Mouse (Mus musculus) gastrocnemius, adult 18-20 months (tissue): Measurements from ENCODE around the gene Ntmt1. TPM values are rescaled to one million over a fixed set of nuclear protein-coding genes. Genes with fewer than 3 reads are reported as not detected.

Experiments
- DNase-seq: peaks from one replicate; pipeline ENCODE4 v3.0.0; 2021; ENCODE audit warnings: low spot score
- long read RNA-seq, 2 experiments: library from polyadenylated mRNA; stranded (forward); transcript quantifications; one replicate each; pipeline ENCODE4 v2.0.0; 2021
- total RNA-seq, 2 experiments: library from RNA; stranded (reverse); gene quantifications; 2 replicates each; pipeline ENCODE4 v1.2.3; 2021

Gene Ntmt1
- 10 to 100 TPM; 10.6 to 11.3 TPM for total RNA-seq
- long read RNA-seq, experiment 1, transcript Ntmt1-201 (4 exons, 1,387 nt), result major isoform, 20 of 27 reads
- long read RNA-seq, experiment 1, partial matches to known transcripts, result 1 of 27 reads
- long read RNA-seq, experiment 1, other reads (novel, unspliced or antisense), result 6 of 27 reads
- long read RNA-seq, experiment 2, transcript Ntmt1-201 (4 exons, 1,387 nt), result major isoform, 18 of 28 reads
- long read RNA-seq, experiment 2, partial matches to known transcripts, result 3 of 28 reads
- long read RNA-seq, experiment 2, other reads (novel, unspliced or antisense), result 6 of 28 reads

- peak; percentile 100 for DNase-seq
Measured at GRCm38 (mm10) chr2:30807648-30808295, at the start of gene Ntmt1. Gene Ntmt1 (plus strand): TSS chr2:30807826.

- DNase-seq, result peak; percentile 89
Measured at GRCm38 (mm10) chr2:30758341-30759087, 49.1 kb upstream of the Ntmt1 start.

- no peak for DNase-seq
Measured at GRCm38 (mm10) chr2:30759088-30759374, 48.6 kb upstream of the Ntmt1 start.

- no peak for DNase-seq
Measured at GRCm38 (mm10) chr2:30759442-30759841, 48.2 kb upstream of the Ntmt1 start.

GRCm38 (mm10) chr2:30759858-30760547, 47.6 kb upstream of the Ntmt1 start:
- no peak for DNase-seq

GRCm38 (mm10) chr2:30760706-30761105, 46.9 kb upstream of the Ntmt1 start:
- DNase-seq, result no peak

GRCm38 (mm10) chr2:30766446-30766845, 41.2 kb upstream of the Ntmt1 start:
- no peak for DNase-seq

- no peak for DNase-seq
Measured at GRCm38 (mm10) chr2:30767626-30768240, 39.9 kb upstream of the Ntmt1 start.

GRCm38 (mm10) chr2:30768529-30768928, 39.1 kb upstream of the Ntmt1 start:
- DNase-seq, result no peak

GRCm38 (mm10) chr2:30769187-30769586, 38.4 kb upstream of the Ntmt1 start:
- DNase-seq, result no peak

GRCm38 (mm10) chr2:30771368-30771805, 36.2 kb upstream of the Ntmt1 start:
- DNase-seq, result no peak

GRCm38 (mm10) chr2:30771806-30772460, 35.7 kb upstream of the Ntmt1 start:
- DNase-seq, result peak; percentile 57

GRCm38 (mm10) chr2:30772581-30773312, 34.9 kb upstream of the Ntmt1 start:
- DNase-seq, result no peak

- DNase-seq, result no peak
Measured at GRCm38 (mm10) chr2:30773313-30774005, 34.2 kb upstream of the Ntmt1 start.

GRCm38 (mm10) chr2:30775955-30776354, 31.7 kb upstream of the Ntmt1 start:
- DNase-seq, result no peak

- DNase-seq, result no peak
Measured at GRCm38 (mm10) chr2:30777266-30777665, 30.4 kb upstream of the Ntmt1 start.

- no peak for DNase-seq
Measured at GRCm38 (mm10) chr2:30778235-30778634, 29.4 kb upstream of the Ntmt1 start.

- DNase-seq, result no peak
Measured at GRCm38 (mm10) chr2:30779241-30779640, 28.4 kb upstream of the Ntmt1 start.
